Mouse (Mus musculus) heart, postnatal 0 days (tissue): ENCODE data around the gene Faah.
A peak's percentile ranks its signal among the peaks of the same experiment; 100 is the strongest.

Source experiments
- CTCF ChIP-seq: IDR thresholded peaks from 2 replicates; pipeline ENCODE4 v1.5.1; 2016; ENCODE audit warnings: antibody characterized with exemption, control low read depth, low read depth
- EP300 ChIP-seq: IDR thresholded peaks from 2 replicates; pipeline ENCODE4 v1.6.1; 2016; ENCODE audit warnings: antibody characterized with exemption, low read depth

DNA sequence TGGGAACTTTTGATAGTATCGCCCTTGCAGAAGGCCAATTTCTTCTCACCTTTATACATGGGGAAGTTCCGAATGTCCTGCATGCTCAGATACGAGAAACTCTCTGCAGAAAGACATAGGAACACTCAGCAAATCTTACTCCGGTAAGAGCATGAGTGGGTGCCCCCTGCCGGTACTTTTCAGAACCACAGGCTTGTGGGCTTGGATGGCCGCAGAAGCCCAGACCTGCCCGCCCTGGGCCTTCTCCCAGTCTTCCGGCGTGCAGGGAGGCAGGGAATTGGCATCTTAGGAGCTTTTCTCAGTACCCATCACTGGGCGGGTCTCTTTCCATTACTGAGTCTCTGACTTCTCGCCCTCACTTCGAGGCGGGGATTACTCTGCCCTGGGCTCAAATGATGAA, 33.6 kb downstream of the Faah start:
- TF ChIP-seq EP300: no peak
- peak; percentile 78 for TF ChIP-seq CTCF
